Mouse (Mus musculus) right cerebral cortex, postnatal 10 days (tissue): ENCODE data around the gene Itprip.

ENCODE experiments used
- DNase-seq, 2 experiments: peaks; one replicate each; pipeline ENCODE4 v3.0.0; 2021; ENCODE audit warnings: low spot score in 2 of 2

Itprip gene

DNA sequence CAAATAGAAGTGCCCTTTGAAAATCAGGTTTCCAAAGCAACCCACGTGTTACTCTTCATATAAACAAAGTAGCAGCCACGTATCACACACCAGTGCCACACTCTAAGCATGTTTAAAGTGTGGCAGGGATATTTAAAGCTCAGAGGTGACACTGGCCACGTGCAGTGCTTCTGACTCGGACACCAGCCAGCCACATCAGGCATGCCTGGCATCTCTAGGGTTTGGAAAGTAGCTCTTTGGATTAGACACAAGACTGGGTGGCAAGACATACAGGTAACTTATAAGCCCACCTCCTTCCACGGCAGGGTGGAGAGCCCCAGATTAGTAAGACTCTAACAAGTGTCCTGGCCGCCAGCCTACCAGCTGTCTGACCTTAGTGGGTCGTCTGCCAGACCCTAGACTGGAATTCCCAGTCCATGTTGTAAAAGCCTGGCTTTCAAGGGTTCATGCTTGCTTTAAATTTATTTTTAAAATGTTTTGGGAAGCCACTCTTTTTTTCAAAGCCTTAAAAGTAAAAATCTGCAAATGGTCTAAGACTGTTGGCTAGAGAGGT, 33.8 kb downstream of the Itprip start:
- DNase-seq: no peak

GRCm38 (mm10) chr19:47884296-47885085, 34.6 kb downstream of the Itprip start:
- no peak for DNase-seq

DNA sequence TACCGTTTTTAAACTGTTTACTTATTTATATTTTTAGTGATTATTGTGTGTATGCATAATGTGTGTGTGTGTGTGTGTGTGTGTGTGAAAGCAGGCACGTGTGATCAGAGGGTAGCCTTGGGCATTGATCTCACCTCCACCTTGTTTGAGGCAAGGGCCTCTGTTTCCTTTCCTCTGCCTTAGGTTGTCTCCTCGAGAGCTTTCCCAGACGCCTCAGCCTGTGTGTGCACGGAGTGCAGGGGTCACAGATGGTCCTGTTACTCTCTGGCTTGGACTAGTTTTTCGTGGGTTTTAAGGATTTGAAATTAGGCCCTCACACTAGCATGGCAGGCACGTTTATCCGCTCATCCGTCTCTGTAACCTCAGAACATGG, 36.2 kb downstream of the Itprip start:
- no peak for DNase-seq

DNA sequence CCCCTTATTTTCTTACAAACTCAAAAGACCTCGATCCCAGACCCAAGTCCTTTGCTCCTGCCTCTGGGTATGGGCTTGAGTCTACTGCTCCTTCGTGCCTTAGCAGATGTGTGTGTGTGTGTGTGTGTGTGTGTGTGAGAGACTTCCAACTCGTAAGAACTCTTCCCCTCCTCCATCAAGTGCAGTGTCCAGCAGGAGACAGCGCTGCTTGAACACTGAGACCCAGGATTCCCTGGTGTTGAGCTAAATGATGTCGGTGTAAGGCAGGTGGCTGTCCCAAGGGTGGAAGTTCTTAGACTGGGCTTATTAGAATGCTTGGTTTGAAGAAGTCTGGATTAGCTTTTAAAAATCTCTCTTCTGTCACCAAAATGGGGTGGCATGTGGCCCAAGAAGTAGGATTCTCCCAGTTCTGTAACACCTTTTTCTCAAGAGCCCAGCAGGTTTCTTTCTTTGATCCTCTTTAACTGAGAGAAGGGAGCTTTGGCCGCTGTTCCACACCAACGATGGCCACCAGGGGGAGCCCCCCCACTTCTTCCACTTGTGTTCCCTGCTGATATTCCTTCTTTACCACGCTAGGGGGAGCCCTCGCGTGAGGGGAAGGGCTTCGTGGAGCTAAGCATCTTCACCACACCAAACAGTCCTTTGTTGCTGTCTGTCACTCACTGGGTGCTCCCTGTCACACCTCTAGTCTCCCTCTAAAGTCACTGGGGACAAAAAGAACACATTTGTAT, 36.8 kb downstream of the Itprip start:
- peak; percentile 71 to 81 for DNase-seq

DNA sequence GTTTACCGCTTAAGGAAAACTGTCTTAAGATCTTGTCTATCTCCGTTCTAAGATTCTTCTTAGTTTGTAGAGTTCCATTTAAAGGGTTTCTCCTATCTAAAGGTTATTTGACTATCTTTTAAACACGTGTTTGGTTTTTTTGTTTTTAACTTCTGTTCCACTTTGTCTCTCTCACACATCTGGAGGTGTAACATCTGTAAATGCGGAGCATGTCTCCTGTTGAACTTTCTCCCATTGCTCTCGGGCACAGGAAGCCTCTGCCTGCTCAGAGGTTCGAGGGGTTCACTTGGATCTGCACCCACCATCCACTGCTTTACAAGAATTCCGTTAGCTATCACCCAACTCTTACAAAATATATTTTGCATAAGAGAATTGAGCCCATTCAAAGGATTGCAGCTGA, 37.6 kb downstream of the Itprip start:
- DNase-seq: no peak

DNA sequence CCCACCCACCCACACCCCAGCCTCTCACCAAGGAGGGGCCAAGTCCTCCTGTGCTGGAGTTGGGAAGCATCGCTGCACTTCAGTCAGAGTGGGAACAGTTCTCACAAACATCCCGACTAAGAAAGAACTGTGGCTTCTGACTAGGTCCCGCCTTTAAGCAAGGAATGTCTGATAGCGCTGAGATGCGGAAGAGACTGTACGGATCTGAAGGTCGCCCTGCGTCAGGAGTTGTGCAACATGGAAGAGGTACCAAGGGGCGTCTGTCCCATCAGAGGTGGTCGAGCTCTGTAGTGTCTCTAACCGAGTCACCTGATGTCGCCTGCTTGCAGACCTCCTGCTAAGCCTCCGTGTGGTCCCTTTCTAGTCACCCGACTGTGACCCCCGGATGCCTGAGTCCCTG, 42.8 kb downstream of the Itprip start:
- no peak for DNase-seq

- DNase-seq: no peak
Observed at GRCm38 (mm10) chr19:47871515-47871914, 47.6 kb downstream of the Itprip start.

GRCm38 (mm10) chr19:47870102-47870666, 48.9 kb downstream of the Itprip start:
- no peak for DNase-seq

DNA sequence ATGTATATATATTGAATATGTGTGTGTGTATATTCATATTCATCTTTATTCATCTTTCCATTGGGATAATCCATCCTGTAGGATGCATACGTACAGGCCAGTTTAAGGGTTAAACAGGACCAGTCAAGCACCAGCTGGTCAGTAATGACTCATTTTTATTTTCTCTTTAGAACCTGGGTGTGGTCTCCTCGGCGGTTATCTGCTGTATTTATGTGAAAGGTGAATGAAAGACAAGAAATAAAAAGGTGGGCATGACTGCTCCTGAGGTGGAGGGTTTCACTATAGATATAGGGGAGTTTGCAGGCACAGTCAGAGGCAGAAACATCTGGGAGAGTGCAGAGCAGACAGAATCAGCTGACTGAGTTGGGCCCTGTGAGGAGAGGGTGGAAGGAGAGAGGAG, 49.6 kb downstream of the Itprip start:
- no peak for DNase-seq

GRCm38 (mm10) chr19:47868951-47869350, 50.1 kb downstream of the Itprip start:
- no peak for DNase-seq

- DNase-seq: no peak
Observed at GRCm38 (mm10) chr19:47867628-47868175, 51.4 kb downstream of the Itprip start.

DNA sequence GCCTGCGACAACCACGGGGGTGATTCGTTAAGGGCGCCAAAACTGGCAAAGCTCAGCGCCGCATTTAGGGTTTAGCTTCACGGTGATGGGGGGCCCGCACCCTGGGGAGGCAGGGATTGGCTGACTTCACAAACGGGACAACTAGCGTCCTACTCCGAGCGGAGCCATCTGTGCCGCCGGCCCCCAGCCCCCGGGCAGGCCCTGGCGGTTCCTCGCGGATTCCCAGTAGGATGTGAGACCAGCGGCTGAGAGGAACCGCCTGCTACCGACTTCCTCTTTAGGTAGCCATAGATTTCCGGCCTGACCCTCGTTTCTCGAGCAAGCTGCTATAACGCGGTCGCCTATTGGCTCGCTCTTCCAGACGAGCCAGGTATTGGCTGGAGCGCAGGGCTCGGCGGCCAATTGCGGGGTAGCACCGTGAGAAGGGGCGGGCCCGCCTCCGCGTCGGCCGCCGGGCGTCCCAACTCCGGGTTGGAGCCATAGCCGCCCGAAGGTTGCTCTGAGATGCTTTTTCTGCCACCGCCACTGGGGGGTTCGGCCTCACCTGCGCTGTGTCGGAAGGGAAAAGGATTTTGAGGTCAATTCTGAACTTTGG, 53.6 kb downstream of the Itprip start, which contains the start of gene Gsto2:
TSS of gene Gsto2 (plus strand) at position 182 of the 595 bp plus-strand sequence.
- peak; percentile 97 to 98 for DNase-seq

DNA sequence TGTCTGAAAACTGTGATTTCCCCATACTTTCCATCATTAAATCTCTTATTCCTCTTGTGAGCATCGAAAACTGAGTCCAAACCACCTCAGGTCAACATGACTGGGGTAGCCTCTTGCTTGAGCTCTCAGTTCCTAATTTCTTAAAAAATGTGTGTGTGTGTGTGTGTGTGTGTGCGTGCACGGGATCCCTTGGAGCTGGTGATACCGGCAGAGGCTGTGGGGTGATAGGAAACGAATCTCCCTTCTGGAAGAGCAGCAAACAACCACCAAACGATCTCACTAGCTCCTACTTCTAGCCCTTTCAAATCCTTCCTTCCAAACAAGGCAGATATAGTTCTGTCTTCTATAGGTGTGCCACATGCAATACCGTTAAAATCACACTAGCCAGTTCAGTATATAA, 54.4 kb downstream of the Itprip start:
- no peak for DNase-seq

- DNase-seq: no peak
Observed at GRCm38 (mm10) chr19:47864051-47864450, 55.0 kb downstream of the Itprip start.

GRCm38 (mm10) chr19:47862581-47862980, 56.5 kb downstream of the Itprip start:
- DNase-seq: no peak

DNA sequence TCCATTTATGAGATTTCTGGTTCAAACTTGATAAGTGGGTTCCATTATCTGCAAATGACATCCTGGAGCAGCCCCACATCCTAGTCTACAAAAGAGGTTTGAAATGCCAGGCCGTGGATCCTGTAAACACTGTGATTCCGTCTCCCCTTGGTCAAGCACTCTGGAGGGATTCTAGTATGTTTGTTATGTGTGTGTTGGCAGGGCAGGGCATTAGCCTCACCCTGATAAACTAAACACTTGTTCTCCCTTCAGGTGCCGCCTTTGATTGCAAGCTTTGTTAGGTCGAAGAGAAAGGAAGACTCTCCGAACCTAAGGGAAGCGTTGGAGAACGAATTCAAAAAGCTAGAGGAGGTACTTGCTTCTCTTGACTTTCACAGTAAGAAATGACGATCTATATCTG, 59.9 kb downstream of the Itprip start:
- DNase-seq: no peak

DNA sequence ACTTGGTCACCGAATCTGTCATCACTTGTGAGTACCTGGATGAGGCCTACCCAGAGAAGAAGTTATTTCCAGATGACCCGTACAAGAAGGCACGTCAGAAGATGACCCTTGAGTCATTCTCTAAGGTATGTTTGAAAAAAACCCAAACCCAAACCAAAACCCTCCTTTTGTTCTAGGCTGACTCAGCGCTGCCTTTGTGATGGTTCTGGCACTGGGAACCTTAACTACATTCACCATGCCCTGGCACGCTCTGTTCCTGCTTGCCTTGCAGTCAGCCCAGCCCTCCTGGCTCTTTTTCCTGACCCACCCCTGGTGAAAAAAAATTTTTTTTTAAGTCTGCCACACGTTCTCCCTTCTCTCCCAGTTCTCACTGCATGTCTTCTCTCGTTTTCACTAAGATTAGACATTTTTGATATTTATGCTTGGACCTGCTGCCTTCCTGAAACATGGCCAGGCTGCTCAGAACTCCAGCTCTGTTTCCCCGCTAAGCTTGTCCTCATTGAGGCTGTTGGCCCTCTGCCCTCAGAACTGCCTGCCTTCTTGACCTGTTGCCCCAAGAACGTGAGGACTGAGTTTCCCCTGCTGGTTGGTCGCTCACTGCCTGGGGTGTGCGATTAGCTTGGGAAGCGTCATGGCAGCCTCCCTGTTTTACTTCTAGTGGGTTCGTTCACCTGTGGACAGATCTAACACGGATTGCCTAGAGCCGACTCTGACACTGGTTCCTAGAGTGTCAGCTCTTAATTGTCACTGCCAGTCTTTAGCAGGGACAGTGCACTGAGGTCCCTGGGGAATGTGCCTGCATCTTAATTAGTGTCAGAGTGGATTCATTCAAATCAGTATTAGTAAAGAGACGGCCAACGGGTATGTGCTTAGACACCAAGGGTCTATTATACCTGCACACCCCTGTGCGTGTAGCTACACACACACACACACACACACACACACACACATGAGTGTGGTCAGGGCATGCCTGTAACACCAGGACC, 60.8 kb downstream of the Itprip start:
- DNase-seq: no peak

- peak; percentile 91 to 92 for DNase-seq
Observed at GRCm38 (mm10) chr19:47854796-47855783, 64.0 kb downstream of the Itprip start, which contains the start of gene Gsto1. Gene Gsto1, plus strand, starts transcription at chr19:47854970.
